Mouse (Mus musculus) Muller cell, postnatal 12 days (primary cell): ENCODE results near the gene Pfkl.
A peak's percentile ranks its signal among the peaks of the same experiment; 100 is the strongest.
"Not testable (repeated sequence)": the region's sequence is repeated elsewhere in the genome, so short reads cannot be mapped to it uniquely, and the experiment has no call there.

Experiments used
- DNase-seq: peaks from one replicate; pipeline ENCODE4 v3.0.0-alpha.2; 2015; ENCODE audit errors: inconsistent ontology term

Pfkl gene

GRCm38 (mm10) chr10:77971709-77972553, 38.0 kb downstream of the Pfkl start:
- no peak for DNase-seq

- no peak for DNase-seq
Measured at GRCm38 (mm10) chr10:77971191-77971590, 38.7 kb downstream of the Pfkl start.

DNA sequence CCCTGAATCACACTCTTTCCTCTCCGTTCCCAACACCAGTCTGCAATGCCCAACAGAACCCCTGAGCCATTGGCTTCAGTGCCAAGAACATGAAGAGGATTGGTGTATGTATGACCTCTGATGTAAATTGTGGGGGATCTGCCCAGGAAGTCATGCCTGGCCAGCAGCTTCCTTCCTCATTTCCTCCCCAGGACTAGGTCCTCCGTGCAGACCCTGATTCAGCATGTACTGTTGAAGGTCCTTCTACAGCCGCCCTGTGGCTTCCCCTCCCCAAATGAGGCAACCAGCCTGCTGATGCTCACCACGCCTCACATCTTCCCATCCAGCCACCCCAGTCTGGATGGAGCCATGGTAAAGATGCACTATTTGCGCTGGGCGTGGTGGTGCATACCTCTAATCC, 39.4 kb downstream of the Pfkl start, which contains the start of gene Trpm2:
Trpm2 (minus strand) TSS at position 83 of the 400 bp plus-strand sequence.
- DNase-seq: no peak

DNA sequence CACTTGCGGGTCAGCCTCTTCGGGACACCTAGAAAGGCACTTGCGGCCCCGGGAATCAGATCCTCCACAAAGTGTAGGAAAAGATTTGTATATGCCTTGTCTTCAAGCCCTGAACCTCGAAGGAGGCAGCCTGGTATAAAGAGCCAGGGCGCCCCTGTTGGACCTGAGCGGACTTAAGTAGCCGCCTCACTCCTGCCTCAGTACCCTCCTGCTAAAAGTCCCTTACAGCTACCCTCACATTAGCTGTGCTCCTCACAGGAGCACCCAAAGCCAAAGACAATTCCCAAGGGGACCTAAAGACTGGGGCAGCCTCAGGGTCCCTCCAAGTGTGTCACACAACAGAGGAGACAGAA, 39.9 kb downstream of the Pfkl start:
- DNase-seq: no peak

- DNase-seq: peak; percentile 60
Measured at GRCm38 (mm10) chr10:77969274-77969972, 40.5 kb downstream of the Pfkl start.

- DNase-seq: no peak
Measured at GRCm38 (mm10) chr10:77963971-77964370, 45.9 kb downstream of the Pfkl start.

GRCm38 (mm10) chr10:77962725-77963124, 47.2 kb downstream of the Pfkl start:
- no peak for DNase-seq

DNA sequence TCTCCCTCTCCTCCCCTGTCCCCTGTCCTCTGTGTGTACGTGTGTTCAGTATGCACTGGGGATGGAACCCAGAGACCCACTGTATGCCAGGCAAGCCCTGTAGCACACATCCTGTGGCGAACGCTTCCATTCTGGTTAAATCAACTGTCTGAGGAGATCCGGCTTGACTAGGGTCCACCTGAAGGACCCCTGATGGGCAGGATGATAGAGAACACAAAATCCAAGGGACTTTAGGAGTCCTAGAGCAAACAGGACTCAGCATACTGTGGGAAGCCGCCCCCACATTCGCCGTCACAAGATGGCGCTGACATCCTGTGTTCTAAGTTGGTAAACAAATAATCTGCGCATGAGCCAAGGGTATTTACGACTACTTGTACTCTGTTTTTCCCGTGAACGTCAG, 59.4 kb downstream of the Pfkl start:
- not testable (repeated sequence) for DNase-seq

DNA sequence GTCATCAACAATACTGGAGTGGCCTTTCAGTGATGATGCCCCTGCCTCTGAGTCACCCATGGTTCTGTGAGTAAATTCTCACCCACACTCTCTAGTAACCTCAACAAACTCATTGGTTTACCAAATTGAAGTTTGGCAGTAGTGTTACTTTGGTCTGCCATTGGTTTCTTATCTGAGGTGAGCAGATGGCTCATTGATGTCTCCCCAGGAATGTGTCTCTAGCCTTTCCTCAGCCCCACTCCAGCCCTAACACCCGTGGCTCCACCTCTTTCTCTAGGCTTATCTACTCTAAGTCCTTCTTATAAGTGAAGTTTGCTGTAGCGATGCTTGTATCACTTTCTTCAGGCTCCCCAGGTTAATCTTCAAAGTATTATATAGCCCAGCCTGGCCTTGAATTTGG, 70.2 kb downstream of the Pfkl start:
- DNase-seq: peak; percentile 28
